Mouse (Mus musculus): ENCODE measurements around the gene Tmem41a. TPM values are rescaled to one million over a fixed set of nuclear protein-coding genes. Genes with fewer than 3 reads are reported as not detected.

The Tmem41a gene
- total RNA-seq, 2 experiments from 2014 or later: 20.0 to 20.4 TPM

DNA sequence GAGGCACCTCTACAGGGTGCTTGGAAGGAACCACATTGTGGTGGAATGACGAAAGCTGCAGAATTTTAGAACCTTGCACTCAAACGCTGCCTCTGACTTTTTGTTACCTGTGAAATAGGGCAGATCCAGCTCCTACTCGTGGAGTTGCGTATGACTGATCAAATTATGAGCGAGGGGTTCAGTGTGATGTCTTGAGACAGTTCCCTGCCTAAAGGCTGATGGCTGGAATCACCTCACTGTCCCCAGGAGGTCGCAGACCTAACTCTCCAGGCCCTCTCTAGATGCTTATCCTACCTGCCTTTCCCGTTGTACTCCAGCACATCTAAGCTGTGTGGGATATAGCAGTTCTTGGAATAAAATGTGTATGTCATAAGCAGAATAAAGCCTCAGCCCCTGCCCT is 41.4 kb downstream of the Tmem41a start:
- DNase-seq (ENCODE audit: low spot score in 2 of 2): no peak

- DNase-seq (ENCODE audit: low spot score in 2 of 2): no peak
Observed at GRCm38 (mm10) chr16:21904636-21905035, 42.7 kb downstream of the Tmem41a start.

- no peak for DNase-seq (ENCODE audit: low spot score in 2 of 2)
Observed at GRCm38 (mm10) chr16:21901286-21901685, 46.1 kb downstream of the Tmem41a start.

DNA sequence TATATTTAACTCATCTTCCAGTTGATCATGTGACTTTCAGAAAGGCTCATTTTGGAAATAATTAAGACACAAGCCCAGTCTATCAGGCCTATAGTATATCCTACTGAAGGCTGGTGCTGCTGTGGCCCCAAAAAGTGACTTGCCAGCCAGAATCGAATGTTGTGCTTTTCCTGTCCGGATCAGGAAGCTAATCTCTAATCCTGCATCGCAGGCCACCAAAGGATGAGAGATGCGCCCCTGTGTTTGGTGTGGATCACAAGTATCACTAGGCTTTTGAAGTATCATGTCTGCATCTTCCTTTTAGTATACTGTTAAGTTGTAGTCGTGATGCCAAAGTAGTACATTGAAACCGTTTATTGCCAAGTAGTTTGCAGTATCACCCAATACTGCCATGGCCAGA is 53.5 kb downstream of the Tmem41a start:
- DNase-seq (ENCODE audit: low spot score in 2 of 2): no peak

GRCm38 (mm10) chr16:21887601-21888000 is 59.8 kb downstream of the Tmem41a start:
- no peak for DNase-seq (ENCODE audit: low spot score in 2 of 2)

Other genes starting within 250 kb of the Tmem41a start
- gene Ehhadh, start 159.7 kb downstream of the Tmem41a start, total RNA-seq (2021): 10 to 100 TPM; 25.8 to 31.0 TPM
- 1 to 10 TPM; 2.1 to 2.2 TPM for gene Map3k13, start 153.2 kb downstream of the Tmem41a start, total RNA-seq (2021)
- gene Liph, start 48.1 kb upstream of the Tmem41a start, total RNA-seq (2021): under 1 TPM; 0.42 to 0.59 TPM
- gene Senp2, start 61.9 kb upstream of the Tmem41a start, total RNA-seq (2021): 10 to 100 TPM; 48.8 to 50.9 TPM
- gene Igf2bp2, start 215.7 kb upstream of the Tmem41a start, total RNA-seq (2021): 10 to 100 TPM; 43.7 to 50.6 TPM

Data from adrenal gland, postnatal 4 days (tissue).